Mouse (Mus musculus): ENCODE measurements around the gene Slc4a11.
A peak's percentile ranks its signal among the peaks of the same experiment; 100 is the strongest.

Slc4a11 gene

DNA sequence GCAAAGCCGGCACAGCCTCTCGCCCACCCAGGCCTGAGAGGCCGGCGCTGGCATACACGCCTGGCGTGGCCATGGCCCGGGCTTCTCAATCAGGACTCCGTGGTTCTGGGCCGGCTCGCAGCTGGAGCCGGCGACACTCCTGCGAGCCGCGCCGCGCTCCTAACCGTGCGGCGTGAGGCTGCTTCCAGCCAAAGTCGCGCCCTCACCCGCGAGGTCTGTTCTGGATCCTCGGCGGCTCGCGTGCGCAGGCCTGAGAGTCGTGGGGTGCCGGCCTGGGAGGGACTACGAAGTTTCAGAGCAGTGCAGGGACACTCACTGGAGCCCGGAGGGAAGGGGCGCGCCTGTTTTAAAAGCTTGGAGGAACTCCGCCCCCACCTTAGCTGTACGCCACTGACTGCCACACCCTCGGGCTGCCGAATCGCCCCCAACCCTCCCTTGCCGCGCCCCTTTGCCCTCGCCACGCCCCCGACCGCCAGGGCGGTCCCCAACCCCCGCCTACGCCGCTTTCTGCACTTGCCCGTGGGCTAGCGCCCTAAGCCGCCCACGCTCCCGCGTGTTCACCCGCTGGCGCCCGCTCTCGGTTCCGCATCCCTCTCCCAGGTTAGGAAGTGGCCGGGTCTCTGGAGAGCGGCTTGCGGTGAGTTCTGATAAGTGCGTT is at the start of gene Slc4a11:
TSS of gene Slc4a11 (minus strand) at position 367 of the 658 bp plus-strand sequence.
- no peak for DNase-seq

GRCm38 (mm10) chr2:130743576-130743975 is 46.3 kb upstream of the Slc4a11 start:
- no peak for DNase-seq

DNA sequence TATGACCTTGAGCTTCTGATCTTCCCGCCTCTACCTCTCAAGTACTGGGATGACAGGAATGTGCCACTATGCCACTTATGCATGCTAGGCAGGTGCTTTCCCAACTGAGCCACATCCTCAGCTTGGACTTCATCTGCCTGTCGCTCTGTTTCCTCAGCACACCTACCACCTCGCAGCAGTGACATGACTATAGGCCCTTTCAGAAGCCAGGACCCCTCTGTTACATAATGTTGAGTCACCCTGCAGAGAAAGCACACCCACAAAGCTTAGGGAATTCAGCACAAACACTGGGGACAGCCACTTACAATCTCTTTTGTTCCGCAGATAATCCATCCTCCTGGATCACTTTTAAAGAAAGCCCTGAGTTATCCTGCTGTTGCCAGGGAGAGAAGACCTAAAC is 42.8 kb upstream of the Slc4a11 start:
- DNase-seq: no peak

- DNase-seq: no peak
Measured at GRCm38 (mm10) chr2:130738019-130738418, 40.7 kb upstream of the Slc4a11 start.

DNA sequence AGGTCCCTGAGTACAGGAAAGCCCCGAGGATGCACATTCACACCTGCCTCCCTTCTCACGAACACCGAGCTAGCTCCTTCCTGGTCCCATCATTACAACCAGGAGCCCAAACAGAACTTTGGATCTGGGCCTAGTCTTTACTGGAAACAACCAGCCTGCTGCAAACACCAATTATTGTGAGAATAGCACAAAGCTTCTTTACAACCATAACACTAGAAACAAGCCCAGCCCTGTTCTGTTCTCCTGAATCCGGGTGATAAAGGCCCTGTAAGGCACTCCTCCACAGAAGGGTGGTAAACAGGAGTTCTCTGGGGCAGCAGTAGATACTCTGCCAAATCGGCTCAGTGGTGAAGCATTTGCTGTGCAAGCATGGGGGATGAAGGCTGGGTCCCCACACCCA is 38.0 kb upstream of the Slc4a11 start:
- DNase-seq: no peak

- DNase-seq: no peak
Measured at GRCm38 (mm10) chr2:130733444-130733843, 36.1 kb upstream of the Slc4a11 start.

- DNase-seq: no peak
Measured at GRCm38 (mm10) chr2:130731855-130732254, 34.5 kb upstream of the Slc4a11 start.

DNA sequence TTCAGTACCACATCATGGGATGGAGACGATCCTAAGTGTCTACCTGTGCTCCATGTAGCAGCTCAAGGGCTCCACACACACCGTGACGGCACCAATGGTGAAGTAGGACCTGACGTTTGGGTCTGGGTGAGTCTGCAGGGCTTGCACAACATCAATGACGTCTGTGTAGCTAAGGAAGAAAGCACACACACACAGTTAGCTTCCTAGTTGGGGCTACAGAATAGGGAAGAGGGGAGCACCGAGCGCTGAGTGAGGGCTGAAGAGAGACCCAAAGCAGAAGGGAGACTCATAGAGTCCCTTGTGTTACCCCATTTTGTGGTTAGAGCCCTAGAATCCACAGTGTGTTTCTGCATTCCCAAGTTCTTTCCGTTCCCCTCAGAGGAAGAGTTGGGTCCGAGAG is 33.4 kb upstream of the Slc4a11 start:
- no peak for DNase-seq

- DNase-seq: no peak
Measured at GRCm38 (mm10) chr2:130728906-130729585, 31.7 kb upstream of the Slc4a11 start.

DNA sequence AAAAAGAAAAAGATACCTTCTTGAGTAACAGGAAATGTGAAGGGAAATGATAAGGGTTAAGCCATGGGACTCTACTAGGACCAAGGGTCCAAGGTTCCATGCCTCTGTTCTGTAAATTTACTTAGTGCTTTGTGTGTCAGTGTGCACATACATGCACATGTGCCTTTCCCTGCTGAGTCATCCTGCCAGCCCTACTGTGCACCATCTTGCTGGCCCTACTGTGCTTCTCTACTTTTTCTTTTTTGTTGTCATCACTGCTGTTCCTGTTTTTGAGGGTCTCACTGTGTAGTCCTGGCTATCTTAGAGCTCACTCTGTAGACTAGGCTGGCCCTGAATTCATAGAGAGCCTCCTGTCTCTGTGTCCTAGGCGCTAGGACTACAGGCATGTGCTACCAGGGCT is 30.4 kb upstream of the Slc4a11 start:
- no peak for DNase-seq

GRCm38 (mm10) chr2:130724369-130724768 is 27.1 kb upstream of the Slc4a11 start:
- peak; percentile 68 for DNase-seq

DNA sequence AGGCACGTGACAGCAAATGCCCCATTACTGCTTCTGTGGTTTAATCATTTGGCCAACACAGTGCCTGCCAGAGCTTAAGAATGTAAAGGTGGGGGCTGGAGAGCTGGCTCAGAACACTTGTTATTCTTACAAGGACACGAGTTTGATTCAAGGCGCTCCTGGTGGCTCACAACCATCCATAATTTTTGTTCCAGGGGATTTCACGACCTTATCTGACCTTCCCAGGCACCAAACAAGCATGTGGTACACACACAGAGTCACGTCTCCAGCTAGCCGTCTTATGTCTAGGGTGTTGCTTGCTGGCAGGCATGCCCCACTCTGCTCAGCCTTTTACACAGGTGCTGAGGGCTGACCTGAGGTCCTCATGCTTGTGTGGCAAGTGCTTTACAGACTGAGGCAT is 20.6 kb upstream of the Slc4a11 start:
- DNase-seq: no peak

DNA sequence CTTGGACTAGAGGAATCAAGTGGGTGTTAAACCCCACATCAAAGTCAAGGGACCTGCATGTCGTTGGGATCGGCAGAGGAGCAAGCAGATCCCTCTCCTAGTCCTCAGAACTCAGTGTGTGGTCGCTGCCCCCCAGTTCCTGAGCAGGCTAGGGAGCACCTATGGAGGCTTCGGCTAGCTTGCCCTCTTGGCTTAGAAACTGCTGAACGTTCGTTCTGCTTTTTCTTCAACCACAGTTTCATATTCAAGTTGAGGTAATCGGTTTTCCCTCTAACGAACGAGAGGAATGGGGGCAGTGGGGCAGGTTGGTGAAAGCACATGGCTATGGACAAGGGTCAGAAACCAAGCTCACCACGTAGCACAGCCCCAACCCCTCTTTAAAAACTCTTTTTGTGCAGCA is 9.7 kb upstream of the Slc4a11 start:
- DNase-seq: no peak

DNA sequence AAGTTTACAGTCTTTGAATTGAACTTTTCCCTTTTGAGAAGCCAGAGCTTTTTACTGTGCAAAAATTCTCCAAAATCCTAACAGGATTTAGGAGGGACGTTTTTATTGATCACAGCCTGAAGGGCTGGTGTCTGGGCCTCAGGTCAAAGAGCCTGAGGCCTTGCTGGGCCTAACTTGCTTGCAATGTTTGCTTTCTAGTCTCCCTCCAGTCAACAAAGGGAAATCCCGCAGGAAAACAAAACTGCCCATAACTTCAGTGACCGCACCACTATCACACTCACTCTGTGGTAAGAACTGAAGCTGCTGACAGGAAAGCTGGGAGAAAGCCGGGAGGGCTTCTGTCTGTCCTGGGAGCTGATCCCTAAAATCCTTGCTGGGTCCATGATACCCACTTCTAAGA is 9.3 kb upstream of the Slc4a11 start:
- DNase-seq: no peak

- DNase-seq: no peak
Measured at GRCm38 (mm10) chr2:130705178-130705577, 7.9 kb upstream of the Slc4a11 start.

DNA sequence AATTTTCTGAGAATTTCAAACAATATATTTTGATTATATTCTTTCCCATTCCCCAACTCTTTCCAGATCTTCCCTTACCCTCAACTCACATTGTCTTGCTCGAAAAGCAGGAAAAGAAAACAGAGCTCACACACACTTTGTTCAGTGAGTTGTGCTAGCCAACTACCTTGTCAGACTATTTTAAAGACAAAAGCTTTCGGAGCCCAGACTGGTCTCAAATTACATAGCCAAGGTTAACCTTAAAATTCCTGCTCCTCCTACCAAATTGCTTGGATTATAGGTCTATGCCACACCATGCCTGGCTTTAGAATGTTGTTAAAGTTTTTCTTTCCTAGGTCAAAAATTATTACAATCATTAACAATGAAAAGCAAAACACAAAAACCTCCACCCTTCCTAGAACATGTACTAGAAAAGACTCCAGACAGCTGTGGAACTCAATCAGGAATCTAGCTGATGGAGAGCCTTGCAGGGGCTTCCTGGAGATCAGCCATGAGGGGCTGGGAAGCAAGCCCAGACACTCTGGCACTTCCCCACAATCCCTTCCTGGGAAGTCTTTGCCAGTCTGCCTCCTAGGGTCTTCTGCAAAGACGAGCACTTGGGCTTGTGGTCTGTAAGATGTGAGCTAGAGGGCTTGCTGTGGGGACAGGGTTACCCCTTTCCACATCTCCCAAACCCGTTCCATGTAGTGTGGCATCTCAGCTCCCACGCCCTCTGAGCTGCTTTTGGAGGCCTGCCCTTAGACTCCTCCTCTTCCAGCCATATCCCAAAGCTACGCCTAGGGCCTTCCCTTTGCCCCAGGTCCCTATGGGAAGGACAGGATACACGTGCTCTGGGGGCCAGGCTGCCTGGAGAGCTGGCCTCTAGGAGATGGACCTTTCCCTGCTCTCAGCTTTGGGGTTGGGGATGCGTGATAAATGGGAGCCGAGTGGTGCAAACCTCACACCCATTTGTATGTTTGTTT is 7.0 kb upstream of the Slc4a11 start:
- DNase-seq: no peak

GRCm38 (mm10) chr2:130697821-130698266 is 525 bp upstream of the Slc4a11 start:
- DNase-seq: no peak

DNA sequence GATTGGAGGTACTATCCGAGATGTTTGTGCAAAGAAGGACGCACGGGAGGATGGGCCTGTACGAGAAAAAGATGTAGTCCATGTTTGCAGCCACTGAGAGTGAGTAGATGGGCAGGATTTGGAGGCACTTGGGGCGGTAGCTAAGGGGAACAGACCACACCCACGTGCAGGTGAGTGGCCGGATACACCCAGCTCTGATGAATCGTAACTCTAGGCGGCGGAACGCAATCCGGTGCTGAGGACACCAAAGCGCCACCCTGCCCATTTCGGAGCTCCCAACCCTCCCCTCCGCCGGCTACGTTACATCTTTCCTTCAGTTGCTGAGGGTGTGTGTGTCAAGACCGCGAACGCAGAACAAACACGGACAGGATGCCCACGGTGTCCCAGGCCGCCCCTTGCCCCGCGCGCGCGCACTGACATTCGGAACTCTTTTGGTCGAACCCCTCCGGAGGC is 593 bp downstream of the Slc4a11 start:
- no peak for DNase-seq

DNA sequence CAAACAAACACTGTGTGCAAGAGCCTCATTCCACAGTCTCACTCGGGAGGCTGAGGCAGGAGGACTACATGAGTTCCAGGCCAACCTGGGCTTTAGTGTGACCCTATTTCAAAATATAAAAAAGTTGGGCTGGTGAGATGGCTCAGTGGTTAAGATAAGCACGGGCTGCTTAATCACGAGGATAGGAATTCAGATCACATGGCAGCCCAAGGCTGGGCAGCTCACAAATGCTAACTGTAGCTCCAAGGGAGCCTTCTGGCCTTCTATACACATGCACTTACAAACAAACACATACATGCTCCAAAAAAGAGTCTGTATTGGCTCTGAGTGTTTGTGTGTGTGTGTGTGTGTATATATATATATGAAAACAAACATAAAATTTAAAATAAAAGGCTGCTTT is 3.8 kb downstream of the Slc4a11 start:
- DNase-seq: no peak

- no peak for DNase-seq
Measured at GRCm38 (mm10) chr2:130689011-130689410, 8.3 kb downstream of the Slc4a11 start.

GRCm38 (mm10) chr2:130685426-130685825 is 11.9 kb downstream of the Slc4a11 start:
- DNase-seq: no peak

DNA sequence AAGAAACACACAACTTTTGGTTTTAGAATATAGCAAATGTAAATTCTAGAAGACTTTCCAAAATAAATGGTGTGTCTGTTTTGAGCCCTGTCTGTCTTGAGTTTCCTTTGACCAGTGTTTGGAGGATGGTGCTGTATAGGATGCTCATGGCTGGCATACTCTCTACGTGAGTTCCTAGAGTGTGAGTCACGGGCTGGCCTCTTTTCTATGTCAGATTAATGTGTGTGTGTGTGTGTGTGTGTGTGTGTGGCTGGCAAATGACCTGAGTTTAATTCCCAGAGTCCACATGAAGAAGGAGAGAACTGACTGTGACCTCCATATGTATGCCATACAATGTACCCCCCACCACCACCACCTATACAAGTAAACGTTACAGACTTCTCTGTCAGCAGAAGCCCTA is 15.8 kb downstream of the Slc4a11 start:
- DNase-seq: no peak

DNA sequence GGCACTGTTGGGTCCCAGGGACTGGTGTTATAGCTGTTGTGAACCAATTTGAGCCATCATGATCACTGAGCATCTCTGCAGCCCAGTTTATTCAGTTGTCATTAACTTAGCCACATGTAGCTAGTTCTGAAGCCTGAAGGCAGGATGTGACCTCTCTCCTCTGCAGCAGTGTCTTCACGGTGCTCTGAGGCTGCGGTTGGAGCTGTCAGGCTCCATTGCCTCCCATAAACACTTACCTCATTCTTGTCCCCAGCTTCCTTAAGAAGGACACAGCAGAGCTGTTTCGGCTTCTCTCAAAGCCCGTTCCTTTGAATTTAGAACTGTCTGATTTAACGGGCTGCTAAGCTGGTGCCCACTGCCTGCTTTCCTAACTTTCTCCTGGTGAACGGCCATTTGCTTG is 17.4 kb downstream of the Slc4a11 start:
- DNase-seq: no peak

Measured in cerebellum, adult 9-10 months (tissue).